Mouse (Mus musculus) heart, postnatal 4 days (tissue): ENCODE measurements at regions not wholly inside any gene's neighbourhood (a gene's known extent, or its start where the extent isn't known, plus 50 kb on each side); places are given as distances from the start of the nearest gene placed in this dataset.
"Not testable (repeated sequence)": the region's sequence is repeated elsewhere in the genome, so short reads cannot be mapped to it uniquely, and the experiment has no call there.

ENCODE experiments used
- DNase-seq: peaks from one replicate; pipeline ENCODE4 v3.0.0; 2021

DNA sequence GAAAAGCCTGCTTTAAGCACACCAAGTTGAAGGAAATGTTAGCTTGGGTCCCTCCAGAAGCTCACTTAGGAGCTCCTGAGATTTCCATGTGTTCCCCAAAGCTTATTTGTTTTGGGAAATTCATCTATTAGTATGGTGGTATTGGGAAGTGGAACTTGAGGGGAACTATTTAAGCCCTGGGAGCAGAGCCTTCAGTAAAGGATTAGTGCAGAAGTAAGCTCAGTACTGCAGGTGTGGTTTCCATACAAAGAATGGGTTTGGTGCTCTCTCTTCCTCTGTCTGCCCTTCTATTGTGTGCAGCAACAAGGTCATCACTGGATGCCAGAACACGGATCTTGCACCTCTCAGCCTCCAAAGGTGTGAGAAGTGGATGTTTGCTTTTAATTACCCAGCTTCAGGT lies 57.2 kb downstream of the Foxa2 start:
- no peak for DNase-seq

DNA sequence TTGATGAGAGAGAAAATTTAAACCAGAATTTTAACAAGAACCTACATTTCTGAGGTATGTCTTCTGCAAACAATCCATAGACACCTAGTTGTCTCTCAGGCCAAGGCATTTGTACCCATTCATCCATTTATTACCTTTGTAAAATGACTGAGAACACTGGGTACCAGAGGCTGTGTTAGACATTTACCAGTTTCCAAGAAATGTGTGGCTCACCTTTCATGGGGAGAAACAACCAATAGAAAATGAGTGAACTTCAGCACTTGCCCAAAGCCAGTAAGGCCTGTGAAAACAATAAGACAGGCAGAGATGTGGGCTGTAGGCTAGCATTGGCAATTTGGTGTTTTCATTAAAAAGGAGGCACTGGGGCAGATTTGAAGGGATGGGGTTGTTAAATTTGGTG lies 58.2 kb downstream of the Foxa2 start:
- DNase-seq = no peak

DNA sequence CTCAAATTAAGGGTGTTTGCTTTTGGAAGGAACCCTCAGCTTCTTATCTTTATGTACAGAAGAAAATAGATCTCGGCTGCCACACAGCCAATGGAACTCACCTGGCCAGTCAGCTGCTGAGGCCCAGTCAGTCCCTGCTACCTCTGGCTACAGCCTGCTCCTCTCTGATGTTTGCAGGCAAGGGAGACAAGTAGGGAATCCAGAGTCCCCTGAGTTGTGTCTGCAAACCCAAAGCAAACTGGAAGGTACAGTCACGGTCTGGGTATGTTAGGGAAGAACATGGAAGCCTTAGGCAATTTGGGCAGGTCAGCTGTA lies 61.6 kb downstream of the Foxa2 start:
- DNase-seq = no peak

DNA sequence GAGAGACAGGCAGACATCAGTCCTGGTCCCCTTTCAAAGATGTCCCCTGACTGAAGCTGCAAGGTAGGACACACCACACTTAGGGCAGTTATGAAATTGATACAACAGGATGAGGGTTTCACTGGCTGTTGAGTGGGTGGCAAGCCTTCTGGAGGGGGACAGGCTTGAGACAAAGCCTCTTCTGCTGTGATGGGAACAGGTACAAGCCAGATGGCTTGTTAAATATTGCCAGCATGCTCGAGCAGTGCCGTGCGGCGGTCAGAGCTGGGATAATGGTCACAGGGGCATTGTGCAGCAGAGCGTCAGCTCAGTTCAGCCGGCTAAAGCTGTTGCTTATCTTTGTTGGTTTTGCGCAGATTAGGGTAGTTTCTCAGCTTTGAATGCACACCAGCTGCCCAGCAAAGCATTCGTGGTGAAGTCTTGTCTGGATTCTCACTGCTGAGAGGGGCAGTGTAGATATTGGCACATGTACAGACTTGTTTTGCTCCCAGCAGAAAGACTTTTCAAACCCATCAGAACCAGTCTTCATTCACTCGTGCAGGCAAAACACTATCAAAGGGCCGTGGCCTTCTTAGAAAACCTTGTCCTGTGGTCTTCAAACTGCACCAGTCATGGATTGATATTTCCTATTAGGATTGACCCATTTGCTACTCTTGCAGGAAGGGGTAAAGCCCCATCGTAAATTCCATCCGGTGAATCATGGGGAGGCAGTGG lies 62.1 kb downstream of the Foxa2 start:
- no peak for DNase-seq

DNA sequence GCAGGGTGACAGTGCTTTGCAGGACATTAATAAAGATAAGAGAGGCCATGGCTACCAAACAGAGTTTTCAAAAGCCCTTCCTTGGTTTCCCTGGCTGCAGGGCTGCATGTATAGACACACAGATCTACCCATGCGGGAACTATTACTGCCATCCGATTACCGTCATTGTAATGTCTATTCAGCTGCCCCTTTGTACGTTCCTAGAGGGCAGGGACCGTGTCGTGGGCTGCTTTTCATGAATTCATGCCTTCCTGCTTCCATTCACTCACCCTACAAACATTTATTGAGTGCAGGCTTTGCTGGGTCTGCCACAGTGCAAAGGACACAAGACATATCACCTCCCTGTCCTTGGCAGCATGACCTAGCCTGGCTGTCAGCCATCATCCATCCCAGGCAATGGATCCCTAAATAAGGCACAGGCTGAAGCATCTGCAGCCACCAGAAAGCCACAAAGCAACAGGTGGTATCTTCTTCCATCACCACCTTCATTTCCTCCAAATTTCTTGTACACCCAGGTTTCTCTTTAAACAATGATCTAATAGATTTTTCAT lies 65.8 kb downstream of the Foxa2 start:
- peak; percentile 25 for DNase-seq

DNA sequence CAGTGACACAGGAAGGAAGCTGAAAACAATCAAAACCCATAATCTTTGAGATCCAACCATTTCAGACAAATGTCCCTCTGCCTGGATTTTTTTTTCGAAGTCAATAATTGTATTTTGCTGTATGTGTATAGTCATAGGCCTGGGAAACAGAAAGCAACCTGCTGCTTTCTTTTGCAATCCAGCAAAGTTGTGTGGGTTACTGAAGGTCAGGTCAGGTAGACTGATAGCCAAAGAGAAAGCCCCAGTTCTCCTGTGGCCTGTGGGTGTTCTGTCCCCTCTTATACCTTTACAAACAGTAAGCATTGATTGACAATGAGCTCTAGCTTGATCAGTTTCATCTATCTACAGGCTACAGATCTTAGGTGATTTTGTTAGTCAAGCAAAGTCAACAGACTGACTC lies 66.4 kb downstream of the Foxa2 start:
- no peak for DNase-seq

DNA sequence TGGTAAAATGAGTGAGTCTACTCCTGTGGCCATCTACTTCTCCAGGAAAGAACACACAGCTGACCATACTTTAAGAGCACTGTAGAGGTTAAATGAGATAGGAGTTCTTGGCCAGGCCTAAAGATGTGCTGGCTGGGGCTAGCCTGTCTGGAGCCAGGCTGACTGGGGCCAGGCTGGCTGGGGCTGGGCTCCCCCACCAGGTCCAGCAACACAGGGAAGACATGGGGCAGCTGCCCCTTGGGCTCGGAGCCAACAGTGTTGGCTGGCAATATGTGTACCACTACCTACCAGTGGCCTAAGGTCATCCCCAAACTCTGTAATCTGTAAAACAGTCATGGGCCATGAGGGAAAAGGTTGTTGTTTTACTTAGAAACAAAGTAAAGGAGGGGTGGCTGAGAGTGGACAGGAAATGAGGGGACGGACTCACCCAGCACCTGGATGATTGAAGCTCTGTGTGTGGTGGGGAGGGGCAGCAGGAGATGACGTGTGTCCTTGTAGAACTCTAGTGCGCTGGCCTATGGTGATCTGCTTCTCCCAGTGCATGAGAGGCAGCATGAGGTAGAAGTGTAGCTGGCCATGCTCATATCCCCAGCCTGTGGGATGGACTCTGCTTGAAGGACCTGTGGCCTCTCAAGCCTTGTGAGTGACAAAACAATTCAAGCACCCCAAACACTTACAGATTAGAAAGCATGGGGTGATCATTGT lies 67.0 kb downstream of the Foxa2 start:
- DNase-seq = no peak

DNA sequence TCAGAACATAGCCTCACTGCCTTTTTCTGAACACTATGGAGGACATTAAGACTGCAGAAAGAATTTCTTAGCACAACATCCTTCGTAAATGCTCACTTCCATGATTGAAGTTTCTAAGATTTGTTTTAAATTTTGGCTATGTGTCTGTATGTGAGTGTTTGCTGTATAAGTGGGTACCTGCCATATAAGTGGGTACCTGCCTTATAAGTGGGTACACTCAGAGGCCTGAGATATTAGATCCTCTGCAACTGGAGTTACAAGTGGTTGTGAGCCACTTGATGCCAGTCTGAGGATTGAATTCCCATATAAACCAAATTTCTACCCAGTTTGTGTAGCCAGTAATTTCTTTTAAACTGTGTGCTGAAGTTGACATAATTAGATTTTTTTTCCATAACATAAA lies 67.8 kb downstream of the Foxa2 start:
- no peak for DNase-seq

DNA sequence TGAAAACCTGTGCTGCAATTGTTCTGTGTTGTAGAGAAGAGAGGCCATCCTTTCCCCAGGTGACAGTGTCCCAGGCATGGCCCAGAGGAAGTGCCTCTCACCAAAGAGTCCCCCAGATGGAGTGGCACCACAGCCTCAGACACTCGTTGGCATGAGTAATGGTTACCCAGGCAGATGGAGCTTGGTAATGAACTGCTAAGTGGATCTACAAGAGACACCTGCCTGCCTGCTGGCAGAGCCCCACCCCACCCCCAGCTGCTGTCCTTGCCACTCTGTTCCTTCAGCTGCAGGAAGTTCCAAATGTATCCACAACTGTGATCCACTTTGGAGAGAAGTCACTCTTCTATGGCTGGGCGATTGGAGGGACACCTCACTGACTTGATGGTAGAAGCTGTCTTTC lies 72.0 kb downstream of the Foxa2 start:
- DNase-seq = no peak

DNA sequence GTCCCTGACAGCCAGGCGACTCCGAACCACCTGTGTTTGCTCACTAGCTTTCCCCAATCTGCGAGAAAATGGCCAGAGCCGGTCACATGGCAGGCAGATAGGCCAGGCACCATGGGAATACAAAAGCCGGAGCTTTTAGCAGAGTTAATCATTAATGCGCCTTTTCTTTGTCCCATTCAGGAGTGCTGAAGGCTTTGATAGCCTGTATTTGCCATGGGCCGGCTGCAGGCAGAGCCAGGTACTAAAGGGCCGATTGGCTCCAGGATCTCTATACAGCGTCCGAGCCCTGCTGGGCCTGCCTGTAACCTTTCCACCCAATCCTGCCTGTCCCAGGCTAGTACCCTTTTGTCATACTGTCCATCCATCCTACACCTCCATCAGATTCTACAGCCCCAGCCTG lies 78.1 kb downstream of the Foxa2 start:
- DNase-seq = no peak

DNA sequence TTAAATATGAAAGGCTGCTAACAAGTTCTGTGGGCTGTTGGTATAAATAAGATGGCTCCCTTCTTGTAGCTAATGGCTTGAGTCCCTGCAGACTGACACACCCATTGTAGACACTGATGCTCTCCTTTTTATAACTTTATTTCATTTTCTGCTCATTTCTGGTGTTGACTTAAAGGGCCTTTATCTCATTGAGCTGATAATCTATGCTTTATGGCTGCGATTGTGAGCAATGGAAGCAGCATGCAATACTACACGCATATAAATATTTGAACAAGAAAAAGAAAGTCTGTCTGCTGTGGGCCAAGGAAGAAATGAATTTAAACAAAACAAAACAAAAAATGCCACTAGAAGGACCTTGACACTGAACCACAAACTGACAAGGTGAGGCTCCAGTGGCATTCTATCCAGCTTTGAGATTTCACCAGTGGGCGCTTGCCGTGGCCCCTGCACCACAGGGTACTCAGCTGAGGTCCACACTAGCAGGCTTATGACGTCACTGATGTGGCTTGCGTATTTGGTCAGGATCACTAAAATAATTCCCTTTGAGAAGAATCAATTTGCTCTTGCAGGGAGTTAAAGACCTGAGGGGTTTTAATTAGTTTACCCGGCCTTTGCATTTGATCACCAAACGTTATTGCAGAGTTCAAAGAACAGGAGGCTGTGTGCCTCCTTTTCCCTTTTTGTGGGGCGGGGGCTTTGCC lies 78.8 kb downstream of the Foxa2 start:
- DNase-seq = no peak

DNA sequence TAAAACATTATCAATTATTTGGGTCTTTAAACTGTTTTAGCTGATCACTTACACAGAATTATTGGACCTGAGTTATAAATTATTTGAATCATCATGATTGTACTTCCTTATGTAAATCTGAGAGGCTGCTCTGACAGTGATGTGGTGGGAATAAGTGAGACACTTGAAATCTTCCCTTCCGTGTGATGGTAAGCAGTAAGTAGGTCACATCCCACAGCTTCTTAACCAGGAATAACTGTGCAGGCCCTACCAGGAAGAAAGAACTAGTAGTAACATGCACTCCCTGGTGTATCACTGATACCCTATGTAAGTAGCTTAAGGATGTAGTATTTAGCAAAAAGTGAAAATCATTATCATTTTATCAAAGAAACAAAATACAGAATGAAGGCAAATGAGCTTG lies 83.5 kb downstream of the Foxa2 start:
- not testable (repeated sequence) for DNase-seq

DNA sequence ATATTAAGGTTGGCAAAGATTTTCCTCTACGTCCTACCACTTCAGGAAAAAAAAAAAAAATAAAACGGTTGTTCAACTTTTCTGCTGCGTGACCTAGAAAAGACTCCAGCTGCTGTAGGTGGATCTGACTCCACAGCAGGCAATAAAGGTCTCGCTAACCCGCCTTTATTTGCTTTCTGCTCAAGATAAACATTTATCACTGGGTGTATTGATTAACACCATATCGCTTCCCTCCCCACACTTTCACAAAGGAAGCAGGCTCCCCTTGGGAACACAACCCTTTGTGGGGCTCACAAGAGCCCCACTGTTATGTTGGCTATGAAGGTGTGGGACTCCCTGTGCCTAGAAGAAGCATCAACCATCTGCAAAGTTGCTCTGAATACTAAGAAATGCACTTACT lies 85.1 kb downstream of the Foxa2 start:
- no peak for DNase-seq

DNA sequence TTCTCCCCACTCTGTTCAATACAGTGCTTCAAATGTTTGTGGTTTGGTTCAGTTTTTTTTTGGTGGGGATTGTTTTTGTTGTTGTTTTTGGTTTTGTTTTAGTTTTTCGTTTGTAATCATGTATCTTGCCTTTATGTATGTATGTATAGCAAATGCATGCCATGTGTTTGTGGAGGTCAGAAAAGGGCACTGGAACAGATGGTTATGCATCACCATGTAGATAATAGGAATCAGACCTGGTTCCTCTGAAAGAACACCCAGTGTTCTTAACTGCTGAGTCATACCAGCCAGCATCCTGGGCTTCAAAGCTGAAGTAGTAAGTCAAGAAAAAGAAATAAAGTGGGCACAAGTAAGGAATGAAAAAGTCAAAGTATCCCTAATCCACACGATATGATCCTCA lies 92.6 kb downstream of the Foxa2 start:
- no peak for DNase-seq

DNA sequence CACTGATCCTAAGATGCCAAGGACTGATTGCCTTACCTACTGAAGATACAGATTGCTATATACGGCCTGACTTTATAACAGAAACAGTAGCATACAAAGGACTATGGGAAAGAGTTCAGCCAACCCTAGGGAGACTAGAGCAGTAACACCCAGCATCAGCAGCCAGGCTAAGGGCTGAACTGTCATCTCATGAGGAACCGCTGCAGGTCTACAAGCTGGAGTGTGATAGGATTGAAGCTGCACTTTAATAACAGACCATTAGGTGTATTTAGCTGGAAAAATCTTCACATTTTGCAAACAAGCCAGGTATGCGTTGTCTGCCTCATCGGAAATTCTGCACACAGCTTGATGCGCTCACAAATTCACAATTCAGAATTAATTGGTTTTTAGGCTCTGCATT lies 95.5 kb downstream of the Foxa2 start:
- DNase-seq = no peak

DNA sequence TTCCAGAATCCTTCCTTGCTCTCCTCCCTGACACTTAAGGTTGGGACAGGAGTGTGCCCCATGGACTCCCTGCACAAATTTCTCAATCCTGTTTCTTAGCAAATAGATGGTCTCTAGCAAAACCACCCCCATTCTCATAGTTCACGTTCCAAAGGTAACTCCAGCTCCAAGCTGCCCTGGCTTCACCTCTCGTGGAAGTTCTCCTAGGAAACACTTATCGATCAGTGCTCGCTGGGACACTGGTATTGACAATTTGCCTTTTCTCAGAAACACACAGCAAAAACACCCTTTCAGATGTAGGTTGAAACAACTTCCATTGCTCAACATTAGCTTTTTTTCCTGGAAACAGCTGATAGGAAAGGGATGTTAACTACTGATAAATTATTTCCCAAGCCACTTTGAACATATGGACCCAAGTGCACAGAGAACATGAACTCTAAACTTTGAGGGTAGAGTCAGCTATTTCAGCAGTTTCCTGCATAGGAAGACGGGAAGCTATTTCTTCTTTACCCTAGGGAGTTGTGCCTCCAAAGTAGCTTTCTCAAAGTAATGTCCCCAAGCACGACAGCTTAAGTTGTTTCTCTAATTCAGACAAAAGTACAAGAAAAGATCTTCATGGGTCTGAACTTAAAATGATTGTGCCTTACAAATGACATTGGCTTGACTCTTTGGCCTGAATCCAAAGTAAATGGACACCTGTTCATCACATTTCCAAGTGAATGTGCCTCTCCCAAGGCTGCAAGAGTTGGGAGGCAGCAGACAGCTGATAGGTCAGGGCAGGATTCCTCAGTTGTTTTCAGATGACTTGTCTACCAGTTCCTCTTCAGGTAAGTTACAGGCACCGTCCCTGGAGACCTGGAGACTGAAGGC lies 102.4 kb downstream of the Foxa2 start:
- DNase-seq = no peak

DNA sequence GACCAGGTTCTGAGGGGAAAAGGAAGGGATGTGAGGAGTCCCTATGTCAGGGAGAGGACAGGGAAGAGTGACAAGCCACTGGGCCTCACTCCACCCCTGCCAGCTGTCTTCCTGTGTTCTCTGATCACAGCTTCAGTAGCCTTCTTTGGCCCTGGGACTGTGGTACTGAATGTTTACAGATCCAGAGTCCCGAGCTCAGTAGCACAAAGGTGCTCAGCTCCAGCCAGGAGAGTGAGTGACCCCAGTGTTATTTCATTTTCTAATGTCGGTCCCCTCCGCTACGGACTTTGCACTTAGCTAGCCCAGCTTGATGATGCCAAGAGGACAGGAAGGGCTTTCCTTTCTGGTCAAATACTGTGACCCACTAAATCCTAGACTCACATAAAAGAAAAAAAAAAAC lies 104.2 kb downstream of the Foxa2 start:
- DNase-seq = no peak

DNA sequence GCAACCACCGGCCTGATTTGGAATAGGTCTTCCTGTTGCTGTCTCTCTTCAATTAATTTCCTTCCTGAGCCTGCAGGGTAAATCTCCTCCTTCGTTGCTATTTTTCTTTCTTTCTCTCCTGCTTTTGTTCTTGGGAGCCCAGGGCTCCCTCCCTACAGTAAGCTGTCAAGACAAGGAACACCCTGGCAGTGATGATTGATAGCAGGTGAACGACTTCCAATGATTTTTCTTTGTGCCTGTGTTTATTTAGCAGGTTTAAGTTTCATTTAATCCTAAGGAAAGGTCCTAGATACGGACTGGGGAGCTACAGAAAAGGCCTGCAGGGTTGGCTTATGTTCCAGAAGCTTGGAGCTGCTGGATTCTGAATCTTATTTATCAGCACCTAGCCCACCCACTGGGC lies 105.5 kb downstream of the Foxa2 start:
- no peak for DNase-seq

DNA sequence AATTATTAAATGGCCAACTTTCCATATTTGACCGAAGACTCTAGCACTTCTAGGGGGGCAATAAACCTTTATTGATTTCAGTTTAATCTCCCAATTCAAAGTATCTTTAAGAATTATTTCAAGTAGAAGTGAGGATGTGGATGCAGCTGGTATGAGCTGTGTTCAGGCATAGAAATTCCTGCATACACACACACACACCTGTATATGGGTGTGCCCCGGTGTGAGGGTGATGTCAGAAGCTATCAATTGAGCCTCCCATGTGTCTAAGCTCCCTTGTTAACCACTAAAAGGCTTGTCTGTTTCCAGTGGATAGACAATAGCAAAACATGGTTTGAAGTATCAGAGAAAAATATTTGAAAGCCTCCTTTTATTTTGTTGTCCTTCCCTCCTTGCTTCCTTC lies 114.3 kb downstream of the Foxa2 start:
- DNase-seq = no peak

DNA sequence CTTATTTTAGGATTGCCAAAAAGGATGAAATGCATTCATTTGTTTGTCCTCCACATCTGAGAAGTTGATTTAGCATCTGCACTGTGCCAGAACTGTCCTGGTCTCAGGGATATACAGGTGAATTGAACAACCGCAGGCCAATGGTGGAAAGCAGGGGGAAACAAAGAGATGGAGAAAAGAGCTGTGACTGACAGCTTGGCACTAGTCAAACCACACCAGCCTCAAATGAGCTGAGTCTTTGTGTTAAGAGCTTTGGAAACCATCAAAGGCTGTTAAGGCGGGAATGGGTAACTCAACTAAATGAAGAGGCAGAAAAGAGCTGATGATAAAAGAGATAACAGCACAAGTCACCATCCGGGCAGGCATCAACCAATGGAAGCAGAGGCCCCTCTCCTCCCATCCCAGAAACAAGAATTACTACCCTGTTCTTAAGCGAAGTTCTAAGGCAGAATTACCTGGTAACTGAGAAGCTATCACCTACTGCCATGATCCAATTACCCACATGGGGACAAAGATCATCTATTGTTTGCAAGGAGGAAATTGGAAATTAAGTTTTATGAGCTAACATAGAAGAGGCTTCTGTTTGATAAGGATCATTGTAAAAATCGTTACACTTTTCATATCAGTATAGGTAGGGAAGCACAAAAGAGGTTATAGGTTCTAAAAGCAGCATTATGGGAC lies 117.6 kb downstream of the Foxa2 start:
- no peak for DNase-seq

DNA sequence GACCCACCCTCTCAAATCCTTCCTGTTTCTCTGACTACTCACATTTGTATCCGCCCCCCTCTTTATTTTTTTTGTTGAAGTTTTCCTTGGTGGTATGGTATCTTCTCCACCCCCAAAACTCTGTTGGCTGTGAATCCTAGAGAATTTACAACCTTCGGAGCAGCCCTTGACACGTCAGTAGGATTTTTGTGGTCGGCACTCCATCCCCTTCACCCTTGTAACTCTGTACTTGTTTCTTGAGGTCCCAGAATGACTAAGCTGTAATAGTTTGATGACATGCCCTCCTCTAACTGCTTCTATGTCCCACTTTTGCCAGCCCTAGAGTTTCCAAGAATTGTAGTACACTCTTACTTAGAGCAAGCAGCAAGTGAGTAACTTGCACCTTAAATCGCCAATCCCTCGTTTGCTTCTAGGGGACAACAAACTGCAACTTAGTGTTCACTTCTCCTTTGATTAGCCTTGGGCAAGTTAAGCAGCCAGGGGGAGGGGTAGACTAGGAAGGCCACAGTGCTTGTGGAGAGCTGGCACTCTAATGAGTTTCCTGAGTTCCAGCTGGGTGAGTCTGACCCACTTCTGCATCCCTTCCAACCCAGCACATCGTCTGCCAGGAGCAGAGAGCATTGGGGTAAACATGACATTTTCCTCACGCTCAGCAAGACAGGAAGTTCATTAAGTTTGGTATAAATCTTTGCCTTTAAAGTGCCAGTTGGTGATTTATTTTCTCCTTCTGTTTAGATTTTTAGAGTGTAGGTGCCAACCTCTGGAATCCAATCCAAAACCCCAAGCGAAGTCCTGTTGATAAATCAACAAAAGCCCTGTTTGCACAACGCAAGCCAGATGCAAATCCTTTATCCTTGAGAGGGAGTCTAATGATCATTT lies 118.7 kb downstream of the Foxa2 start:
- no peak for DNase-seq
